Mouse (Mus musculus) ES-Bruce4 (cell line): ENCODE results near the gene Kcnh3. TPM values are rescaled to one million over a fixed set of nuclear protein-coding genes. Genes with fewer than 3 reads are reported as not detected.
A peak's percentile ranks its signal among the peaks of the same experiment; 100 is the strongest.

Experiments
- H3K27ac ChIP-seq: 2 replicates; pipeline ENCODE4 v1.5.1; 2012; ENCODE audit warnings: low read length, inconsistent platforms; ENCODE audit not compliant: insufficient read depth
- H3K27me3 ChIP-seq: 2 replicates; pipeline ENCODE4 v1.6.1; 2012; ENCODE audit warnings: mild to moderate bottlenecking, low read length, inconsistent platforms; ENCODE audit not compliant: control insufficient read depth, poor library complexity, insufficient read depth, severe bottlenecking
- H3K36me3 ChIP-seq: 2 replicates; pipeline ENCODE4 v1.6.1; 2012; ENCODE audit warnings: inconsistent platforms, mild to moderate bottlenecking, low read length, moderate library complexity; ENCODE audit not compliant: control insufficient read depth, poor library complexity, insufficient read depth, severe bottlenecking
- H3K4me1 ChIP-seq: one replicate; pipeline ENCODE4 v1.8.1; 2011; ENCODE audit warnings: low read length; ENCODE audit not compliant: control insufficient read depth, insufficient read depth
- H3K4me3 ChIP-seq: 2 replicates; pipeline ENCODE4 v1.5.1; 2011; ENCODE audit warnings: low read depth, mild to moderate bottlenecking, low read length
- H3K9ac ChIP-seq: 2 replicates; pipeline ENCODE4 v1.6.1; 2012; ENCODE audit warnings: low read depth, mild to moderate bottlenecking, inconsistent platforms; ENCODE audit not compliant: poor library complexity, severe bottlenecking
- H3K9me3 ChIP-seq: replicated peaks from 2 replicates; pipeline ENCODE4 v1.6.1; 2012; ENCODE audit warnings: mild to moderate bottlenecking, low read length, inconsistent platforms; ENCODE audit not compliant: control insufficient read depth, poor library complexity, insufficient read depth, severe bottlenecking
- CTCF ChIP-seq: IDR thresholded peaks from one replicate; pipeline ENCODE4 v1.8.1; 2011; ENCODE audit warnings: low read depth, low read length
- EP300 ChIP-seq: IDR thresholded peaks from 2 replicates; pipeline ENCODE4 v1.6.1; 2011; ENCODE audit warnings: low read depth, low read length; ENCODE audit not compliant: insufficient read depth
- POLR2A ChIP-seq: IDR thresholded peaks from one replicate; pipeline ENCODE4 v1.8.1; 2011; ENCODE audit warnings: low read length; ENCODE audit not compliant: insufficient read depth
- polyA plus RNA-seq: library from polyadenylated mRNA; stranded (reverse); fragments of >200 nt; gene quantifications from 2 replicates; pipeline ENCODE4 v1.2.4, GENCODE M21; 2011; ENCODE audit warnings: low read depth; ENCODE audit not compliant: missing spikeins, insufficient read depth, insufficient read length

Kcnh3 gene
- polyA plus RNA-seq, 1 experiment = 0.99 TPM

DNA sequence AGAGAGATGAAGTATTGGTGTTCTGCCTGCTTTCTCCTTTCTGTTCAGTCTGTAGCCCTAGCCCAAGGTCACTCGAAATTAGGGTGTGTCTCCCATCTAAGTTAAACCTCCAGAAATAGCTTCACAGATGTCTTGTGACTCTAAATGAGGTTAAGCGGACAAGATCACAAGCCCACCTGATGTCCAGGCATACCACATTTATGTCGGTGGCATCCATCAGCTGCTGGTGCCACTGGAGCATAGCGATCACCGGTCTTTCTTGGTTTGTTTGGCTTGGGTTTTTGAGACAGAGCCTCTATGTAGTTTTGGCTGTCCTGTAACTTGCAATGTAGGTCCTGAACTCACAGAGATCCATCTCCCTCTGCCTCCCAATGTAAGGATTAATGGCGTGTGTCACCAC is 29.1 kb downstream of the Kcnh3 start:
- Histone ChIP-seq H3K4me3 (no peak overlapping the region), H3K9me3 (no peaks in the 10 kb centered on the region), H3K36me3 (no peaks in the 10 kb centered on the region), H3K4me1 (peaks cover 4% of the 10 kb centered on the region), H3K9ac (no peak overlapping the region), H3K27ac (peak overlapping the region; percentile 32), H3K27me3 (no peaks in the 10 kb centered on the region)
- TF ChIP-seq POLR2A (no peak), CTCF (no peak), EP300 (no peak)

GRCm38 (mm10) chr15:99254477-99255005 is 29.9 kb downstream of the Kcnh3 start:
- TF ChIP-seq CTCF = no peak
- no peak for TF ChIP-seq EP300
- no peak for TF ChIP-seq POLR2A
- Histone ChIP-seq H3K27me3 (no peaks in the 10 kb centered on the region), H3K9me3 (no peaks in the 10 kb centered on the region), H3K36me3 (no peaks in the 10 kb centered on the region), H3K4me1 (peaks cover 4% of the 10 kb centered on the region), H3K4me3 (no peak overlapping the region), H3K27ac (peak overlapping the region; percentile 32), H3K9ac (no peak overlapping the region)

DNA sequence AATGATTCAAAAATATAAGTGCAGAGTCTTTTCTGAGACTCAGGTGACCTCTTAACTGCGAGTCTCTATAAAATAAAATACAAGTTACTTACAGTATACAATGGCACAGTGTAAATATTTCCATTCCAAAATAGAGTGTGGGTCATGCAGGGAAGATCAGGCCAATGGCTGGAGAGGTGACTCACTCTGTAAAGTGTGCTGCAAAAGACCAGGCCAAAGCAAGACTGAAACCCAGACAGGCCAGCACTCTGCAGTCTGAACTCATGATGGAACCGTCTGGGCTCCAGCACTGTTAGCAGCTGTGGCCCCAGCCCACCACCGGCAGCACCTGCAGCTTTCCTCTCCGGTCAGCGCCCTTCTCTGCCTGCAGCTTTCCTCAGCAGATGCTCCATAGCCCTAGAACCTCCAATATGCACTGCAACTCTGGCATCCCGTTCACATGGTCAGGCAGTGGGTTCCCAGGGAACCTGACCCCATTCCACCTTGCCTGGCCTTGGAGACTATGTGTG is 30.6 kb downstream of the Kcnh3 start:
- Histone ChIP-seq H3K4me3 (no peak overlapping the region), H3K4me1 (peaks cover 2% of the 10 kb centered on the region), H3K27ac (no peak overlapping the region), H3K27me3 (no peaks in the 10 kb centered on the region), H3K9ac (no peak overlapping the region), H3K36me3 (no peaks in the 10 kb centered on the region), H3K9me3 (no peaks in the 10 kb centered on the region)
- TF ChIP-seq EP300 (no peak), CTCF (no peak), POLR2A (no peak)

DNA sequence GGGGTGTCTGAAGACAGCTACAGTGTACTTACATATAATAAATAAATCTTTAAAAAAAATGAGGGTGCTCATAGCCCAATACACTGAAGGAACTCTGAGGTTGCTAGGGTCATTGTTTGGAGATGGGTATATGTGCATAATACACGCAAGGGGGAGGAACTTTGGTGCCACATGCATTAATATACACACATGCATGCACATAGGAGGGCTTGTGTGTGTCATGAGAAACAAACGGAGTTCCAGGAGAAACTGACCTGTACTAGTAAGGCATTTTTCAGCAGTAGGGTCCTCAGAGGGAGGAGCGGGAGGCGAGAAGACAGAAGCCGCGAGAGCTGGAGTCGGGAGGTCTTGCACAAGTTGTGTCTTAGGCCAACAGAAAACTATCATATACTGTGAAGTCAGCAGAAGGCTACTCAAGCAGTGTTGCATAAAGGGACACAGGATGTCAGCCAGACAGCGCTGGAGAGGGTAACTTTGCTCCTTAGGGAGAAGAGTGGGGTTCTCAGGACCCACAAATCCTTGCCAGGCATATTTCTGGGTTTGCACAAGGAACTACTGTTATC is 34.6 kb downstream of the Kcnh3 start:
- no peak for TF ChIP-seq EP300
- TF ChIP-seq POLR2A = no peak
- no peak for TF ChIP-seq CTCF
- no peaks in the 10 kb centered on the region for H3K4me1 ChIP-seq
- no peaks in the 10 kb centered on the region for H3K36me3 ChIP-seq
- H3K9ac ChIP-seq = no peak overlapping the region
- no peaks in the 10 kb centered on the region for H3K27me3 ChIP-seq
- H3K4me3 ChIP-seq = no peak overlapping the region
- peak overlapping the region; percentile 48; the same call in 1 of the 2 replicates for H3K27ac ChIP-seq
- no peaks in the 10 kb centered on the region for H3K9me3 ChIP-seq

- H3K36me3 ChIP-seq = no peaks in the 10 kb centered on the region
- peak overlapping the region; percentile 35 for H3K4me3 ChIP-seq
- peak overlapping the region; percentile 85 for H3K27ac ChIP-seq
- TF ChIP-seq POLR2A = peak; percentile 34
- no peak for TF ChIP-seq EP300
- TF ChIP-seq CTCF = no peak
- peaks cover 3% of the 10 kb centered on the region for H3K4me1 ChIP-seq
- H3K9me3 ChIP-seq = no peaks in the 10 kb centered on the region
- H3K27me3 ChIP-seq = no peaks in the 10 kb centered on the region
- H3K9ac ChIP-seq = peak overlapping the region; percentile 41
These were observed 35.1 kb downstream of the Kcnh3 start for GRCm38 (mm10) chr15:99259730-99260252.

- no peak overlapping the region for H3K27ac ChIP-seq
- no peak overlapping the region for H3K4me3 ChIP-seq
- no peaks in the 10 kb centered on the region for H3K36me3 ChIP-seq
- no peaks in the 10 kb centered on the region for H3K9me3 ChIP-seq
- H3K27me3 ChIP-seq = no peaks in the 10 kb centered on the region
- peaks cover 3% of the 10 kb centered on the region for H3K4me1 ChIP-seq
- H3K9ac ChIP-seq = no peak overlapping the region
- TF ChIP-seq CTCF = no peak
- no peak for TF ChIP-seq EP300
- no peak for TF ChIP-seq POLR2A
These were observed 38.0 kb downstream of the Kcnh3 start for GRCm38 (mm10) chr15:99262702-99263101.
